8 mouse cellular contexts compared by ENCODE assay signal in the genomic region with DNA sequence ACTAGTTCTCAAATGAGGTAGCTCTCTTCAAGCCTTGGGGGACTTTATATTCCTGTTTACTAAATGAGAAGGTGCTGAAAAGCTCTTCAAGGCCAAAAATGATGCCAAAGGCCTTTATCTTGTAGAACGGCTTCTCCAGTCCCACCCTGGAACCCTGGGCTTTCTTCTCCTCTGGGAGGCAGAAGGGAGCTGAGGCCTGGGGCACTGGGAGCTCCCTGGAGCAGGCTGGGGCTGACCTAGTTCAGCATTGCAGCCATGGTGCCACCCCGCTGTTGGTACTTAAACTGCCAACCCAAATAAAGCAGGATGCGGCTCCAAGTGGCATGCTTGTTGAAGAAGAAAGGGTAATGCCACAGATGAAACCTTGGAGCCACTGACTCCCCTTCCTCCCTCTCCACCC. TPM values are rescaled to one million over a fixed set of nuclear protein-coding genes. Genes with fewer than 3 reads are reported as not detected.
A peak's percentile ranks its signal among the peaks of the same experiment; 100 is the strongest.
DNase-seq lines count a peak whose midpoint lies in the region; ATAC-seq lines count a peak whose summit lies in the region.

No protein-coding gene starts in this region.

- WGBS in forebrain, embryonic 10.5 days, result 94% methylated on average over 3 of the region's 3 CpGs
- 86% methylated on average over 3 of the region's 3 CpGs for WGBS in forebrain, embryonic 11.5 days
- WGBS in heart, embryonic 15.5 days, result 48% methylated on average over 3 of the region's 3 CpGs

- H3K4me1 ChIP-seq in forebrain, embryonic 10.5 days, result peaks cover 29% of the 10 kb centered on the region
- H3K4me1 ChIP-seq in forebrain, embryonic 11.5 days (replicated peaks; ENCODE audit: control insufficient read depth, insufficient read depth, low read length), result peaks cover 10% of the 10 kb centered on the region; the same call in 1 of the 2 replicates
- peaks cover 50% of the 10 kb centered on the region for H3K4me1 ChIP-seq in heart, embryonic 15.5 days (replicated peaks)

- no peak overlapping the region for H3K27ac ChIP-seq in forebrain, embryonic 10.5 days
- no peak overlapping the region for H3K27ac ChIP-seq in forebrain, embryonic 11.5 days (ENCODE audit: low read depth, low read length)
- peak overlapping the region; percentile 89 for H3K27ac ChIP-seq in heart, embryonic 15.5 days

- no peak for ATAC-seq in forebrain, embryonic 11.5 days (replicated peaks; ENCODE audit: low FRiP score)
- no peak for ATAC-seq in heart, embryonic 15.5 days (replicated peaks; ENCODE audit: insufficient number of reproducible peaks, insufficient read depth, low FRiP score, low read depth)

- no peak for DNase-seq in forebrain, embryonic 10.5 days (ENCODE audit: extremely low spot score, low spot score)
- DNase-seq in forebrain, embryonic 11.5 days (ENCODE audit: low spot score), result no peak
- peak; percentile 36 for DNase-seq in right cerebral cortex, adult 18-20 months
- no peak for DNase-seq in right cerebral cortex, postnatal 14 days
- peak; percentile 52 for DNase-seq in lung, postnatal 10 days
- no peak for DNase-seq in gastrocnemius, postnatal 4 days (ENCODE audit: low spot score in 2 of 2)
- no peak for DNase-seq in gastrocnemius, postnatal 25 days

- 0 out of 2 replicates have a peak, but pooled peaks cover 5% of the 10 kb centered on the region for H3K27me3 ChIP-seq in forebrain, embryonic 10.5 days (ENCODE audit: poor library complexity, severe bottlenecking)
- no peaks in the 10 kb centered on the region for H3K27me3 ChIP-seq in forebrain, embryonic 11.5 days (ENCODE audit: control insufficient read depth, insufficient read depth, low read length)
- no peaks in the 10 kb centered on the region for H3K27me3 ChIP-seq in heart, embryonic 15.5 days

- no peaks in the 10 kb centered on the region for H3K9me3 ChIP-seq in forebrain, embryonic 10.5 days
- no peaks in the 10 kb centered on the region for H3K9me3 ChIP-seq in forebrain, embryonic 11.5 days (ENCODE audit: control insufficient read depth, low read length)
- H3K9me3 ChIP-seq in heart, embryonic 15.5 days (replicated peaks), result no peaks in the 10 kb centered on the region

- H3K36me3 ChIP-seq in forebrain, embryonic 10.5 days (replicated peaks), result no peaks in the 10 kb centered on the region
- H3K36me3 ChIP-seq in forebrain, embryonic 11.5 days (ENCODE audit: control insufficient read depth, insufficient read depth, low read length), result no peaks in the 10 kb centered on the region
- no peaks in the 10 kb centered on the region for H3K36me3 ChIP-seq in heart, embryonic 15.5 days

- H3K4me2 ChIP-seq in forebrain, embryonic 11.5 days (ENCODE audit: low read depth, low read length, severe bottlenecking), result no peak overlapping the region
- H3K4me2 ChIP-seq in heart, embryonic 15.5 days, result peak overlapping the region; percentile 63

- H3K9ac ChIP-seq in forebrain, embryonic 11.5 days (ENCODE audit: low read length), result no peak overlapping the region; the same call in 1 of the 2 replicates
- peak overlapping the region; percentile 96 for H3K9ac ChIP-seq in heart, embryonic 15.5 days

- peak overlapping the region; percentile 85 for H3K4me3 ChIP-seq in forebrain, embryonic 10.5 days
- no peak overlapping the region for H3K4me3 ChIP-seq in forebrain, embryonic 11.5 days (ENCODE audit: low read depth, low read length)
- peak overlapping the region; percentile 74 for H3K4me3 ChIP-seq in heart, embryonic 15.5 days

RNA-seq across cellular contexts. Expression of a gene that starts 1.5 kb away (rescaled TPM):
- 10.5 and 14.3 TPM in 2 replicates for polyA plus RNA-seq in forebrain, embryonic 10.5 days (2016; fragmentation: Nextera tagmentation; extraction: Ambion mirVana)
- 22.4 and 23.7 TPM in 2 replicates for polyA plus RNA-seq in forebrain, embryonic 11.5 days (2014; fragmentation: Nextera tagmentation; extraction: Ambion mirVana)
- 53.4 and 58.4 TPM in 2 replicates for polyA plus RNA-seq in heart, embryonic 15.5 days (2015; fragmentation: Nextera tagmentation; extraction: Ambion mirVana)
- 100 to 1,000 TPM; 104 TPM for total RNA-seq in gastrocnemius, postnatal 4 days (2021)
- total RNA-seq in gastrocnemius, postnatal 25 days (2021), result 10 to 100 TPM; 59.6 to 69.6 TPM

Comparison
In these comparisons a context has a peak if more than half of its experiments do, and no peak if none do; other contexts are left out.
1. DNase-seq: peak in right cerebral cortex, adult 18-20 months (single experiment) and lung, postnatal 10 days (single experiment); none in forebrain, embryonic 10.5 days (single experiment), forebrain, embryonic 11.5 days (single experiment), right cerebral cortex, postnatal 14 days (single experiment), gastrocnemius, postnatal 4 days (0 of 2) and gastrocnemius, postnatal 25 days (single experiment).